Mouse (Mus musculus): ENCODE data around the gene Kri1. TPM values are rescaled to one million over a fixed set of nuclear protein-coding genes. Genes with fewer than 3 reads are reported as not detected.
"Not testable (repeated sequence)": the region's sequence is repeated elsewhere in the genome, so short reads cannot be mapped to it uniquely, and the experiment has no call there.

The Kri1 gene
- total and polyA plus RNA-seq, 2 experiments from 2014 or later = 10.9 to 15.3 TPM

DNA sequence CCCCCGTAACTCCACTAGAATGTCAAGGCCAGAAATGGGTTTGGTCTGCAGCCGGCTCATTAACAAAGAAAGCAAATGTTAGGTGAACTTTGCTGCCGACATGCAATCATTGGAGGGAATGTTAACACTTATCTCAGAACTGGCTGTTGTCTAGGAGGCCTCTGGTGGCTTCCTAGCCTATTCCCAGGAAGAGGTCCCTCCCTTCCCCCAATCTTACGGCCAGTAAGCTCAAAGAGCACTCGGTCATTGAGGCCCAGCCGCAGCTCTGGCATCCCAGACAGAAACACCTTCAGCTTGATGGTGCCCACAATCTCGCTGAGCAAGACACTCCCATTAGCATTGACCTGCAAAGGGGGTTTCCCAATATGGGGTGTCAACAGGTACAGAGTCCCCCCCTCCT lies 17.3 kb upstream of the Kri1 start:
- DNase-seq (ENCODE audit: low spot score) = no peak
- Histone ChIP-seq H3K9ac (replicated peaks; ENCODE audit: low read length) (no peak overlapping the region), H3K4me3 (ENCODE audit: low read length) (no peak overlapping the region), H3K4me2 (ENCODE audit: low read depth, low read length) (no peak overlapping the region), H3K27ac (no peak overlapping the region), H3K36me3 (ENCODE audit: insufficient read depth, low read length) (no peaks in the 10 kb centered on the region), H3K9me3 (ENCODE audit: low read length) (no peaks in the 10 kb centered on the region), H3K4me1 (ENCODE audit: insufficient read depth, low read length) (no peaks in the 10 kb centered on the region), H3K27me3 (ENCODE audit: insufficient read depth, low read length) (no peaks in the 10 kb centered on the region)
- ATAC-seq = no peak
- 88% methylated on average over 7 of the region's 7 CpGs for WGBS
- no peak for TF ChIP-seq CTCF (IDR thresholded peaks at IDR 0.05; ENCODE audit: low read depth)

DNA sequence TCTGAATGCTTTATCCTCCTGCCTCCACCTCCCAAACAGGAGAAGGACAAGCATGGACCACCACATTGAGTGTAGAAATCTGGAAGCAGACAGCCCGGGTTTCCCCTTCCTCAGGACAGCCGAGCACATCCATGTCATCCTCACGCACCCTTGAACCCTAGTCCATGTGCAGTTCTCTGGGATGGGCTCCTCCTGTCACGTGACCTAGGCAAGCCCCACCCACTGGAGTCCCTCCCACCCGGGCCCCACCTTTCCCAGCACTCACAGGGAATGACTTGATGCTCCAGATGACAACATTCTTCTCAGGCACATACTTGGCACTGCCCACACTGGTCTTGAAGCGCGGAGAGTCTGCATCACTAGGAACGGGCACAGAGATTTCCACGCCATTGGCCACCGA lies 11.2 kb upstream of the Kri1 start:
- Histone ChIP-seq H3K27ac (no peak overlapping the region), H3K9ac (replicated peaks; ENCODE audit: low read length) (no peak overlapping the region), H3K36me3 (ENCODE audit: insufficient read depth, low read length) (no peaks in the 10 kb centered on the region), H3K27me3 (ENCODE audit: insufficient read depth, low read length) (no peaks in the 10 kb centered on the region), H3K4me3 (ENCODE audit: low read length) (no peak overlapping the region), H3K4me2 (ENCODE audit: low read depth, low read length) (no peak overlapping the region), H3K4me1 (ENCODE audit: insufficient read depth, low read length) (no peaks in the 10 kb centered on the region), H3K9me3 (ENCODE audit: low read length) (no peaks in the 10 kb centered on the region)
- no peak for DNase-seq (ENCODE audit: low spot score)
- WGBS = 84% methylated on average over 10 of the region's 10 CpGs
- no peak for TF ChIP-seq CTCF (IDR thresholded peaks at IDR 0.05; ENCODE audit: low read depth)
- ATAC-seq = no peak

DNA sequence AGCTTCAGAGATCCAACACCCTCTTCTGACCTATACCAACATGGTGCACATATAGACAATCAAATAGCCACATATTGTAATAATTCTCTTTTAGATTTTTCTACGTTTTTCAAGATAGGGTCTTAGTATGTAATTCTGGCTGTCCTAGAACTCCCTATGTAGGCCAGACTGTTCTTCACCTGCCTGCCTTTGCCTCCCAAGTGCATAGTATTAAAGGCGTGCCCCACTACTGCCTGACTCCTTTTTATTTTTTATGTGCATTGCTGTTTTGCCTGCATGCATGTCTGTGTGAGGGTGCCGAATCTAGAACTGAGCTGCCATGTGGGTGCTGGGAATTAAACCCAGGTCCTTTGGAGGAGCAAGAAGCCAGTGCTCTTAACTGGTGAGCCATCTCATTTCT lies 4.5 kb upstream of the Kri1 start:
- Histone ChIP-seq H3K27ac (no peak overlapping the region), H3K9me3 (ENCODE audit: low read length) (no peaks in the 10 kb centered on the region), H3K4me2 (ENCODE audit: low read depth, low read length) (no peak overlapping the region), H3K27me3 (ENCODE audit: insufficient read depth, low read length) (no peaks in the 10 kb centered on the region), H3K4me3 (ENCODE audit: low read length) (no peak overlapping the region), H3K36me3 (ENCODE audit: insufficient read depth, low read length) (no peaks in the 10 kb centered on the region), H3K4me1 (ENCODE audit: insufficient read depth, low read length) (peaks cover 10% of the 10 kb centered on the region; the same call in 1 of the 2 replicates), H3K9ac (replicated peaks; ENCODE audit: low read length) (no peak overlapping the region)
- DNase-seq (ENCODE audit: low spot score) (no peak), ATAC-seq (no peak)
- TF ChIP-seq CTCF (IDR thresholded peaks at IDR 0.05; ENCODE audit: low read depth) = no peak
- WGBS = 97% methylated on average over 3 of the region's 3 CpGs

DNA sequence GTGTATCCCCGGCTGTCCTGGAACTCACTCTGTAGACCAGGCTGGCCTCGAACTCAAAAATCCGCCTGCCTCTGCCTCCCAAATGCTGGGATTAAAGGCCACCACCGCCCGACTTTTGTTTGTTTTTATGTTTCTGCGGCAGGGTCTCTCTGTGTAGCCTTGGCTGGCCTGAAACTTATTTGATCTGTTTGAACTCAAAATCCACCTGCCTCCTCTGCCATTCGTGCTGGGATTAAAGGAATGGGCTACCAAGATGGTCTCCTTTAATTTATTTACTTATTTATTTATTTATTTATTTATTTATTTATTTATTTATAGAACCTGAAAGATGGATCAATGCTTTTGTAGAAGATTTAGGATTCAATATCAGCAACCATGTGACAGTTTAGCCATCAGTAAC lies 4.1 kb upstream of the Kri1 start:
- Histone ChIP-seq H3K4me2 (ENCODE audit: low read depth, low read length) (peak overlapping the region; percentile 55), H3K4me3 (ENCODE audit: low read length) (peak overlapping the region; percentile 61), H3K4me1 (ENCODE audit: insufficient read depth, low read length) (peaks cover 13% of the 10 kb centered on the region)
- not testable (repeated sequence) for H3K36me3 ChIP-seq (ENCODE audit: insufficient read depth, low read length); H3K9ac ChIP-seq (replicated peaks; ENCODE audit: low read length); H3K27ac ChIP-seq; ATAC-seq; DNase-seq (ENCODE audit: low spot score); H3K27me3 ChIP-seq (ENCODE audit: insufficient read depth, low read length); H3K9me3 ChIP-seq (ENCODE audit: low read length)
- WGBS = 18% methylated on average over 7 of the region's 7 CpGs

DNA sequence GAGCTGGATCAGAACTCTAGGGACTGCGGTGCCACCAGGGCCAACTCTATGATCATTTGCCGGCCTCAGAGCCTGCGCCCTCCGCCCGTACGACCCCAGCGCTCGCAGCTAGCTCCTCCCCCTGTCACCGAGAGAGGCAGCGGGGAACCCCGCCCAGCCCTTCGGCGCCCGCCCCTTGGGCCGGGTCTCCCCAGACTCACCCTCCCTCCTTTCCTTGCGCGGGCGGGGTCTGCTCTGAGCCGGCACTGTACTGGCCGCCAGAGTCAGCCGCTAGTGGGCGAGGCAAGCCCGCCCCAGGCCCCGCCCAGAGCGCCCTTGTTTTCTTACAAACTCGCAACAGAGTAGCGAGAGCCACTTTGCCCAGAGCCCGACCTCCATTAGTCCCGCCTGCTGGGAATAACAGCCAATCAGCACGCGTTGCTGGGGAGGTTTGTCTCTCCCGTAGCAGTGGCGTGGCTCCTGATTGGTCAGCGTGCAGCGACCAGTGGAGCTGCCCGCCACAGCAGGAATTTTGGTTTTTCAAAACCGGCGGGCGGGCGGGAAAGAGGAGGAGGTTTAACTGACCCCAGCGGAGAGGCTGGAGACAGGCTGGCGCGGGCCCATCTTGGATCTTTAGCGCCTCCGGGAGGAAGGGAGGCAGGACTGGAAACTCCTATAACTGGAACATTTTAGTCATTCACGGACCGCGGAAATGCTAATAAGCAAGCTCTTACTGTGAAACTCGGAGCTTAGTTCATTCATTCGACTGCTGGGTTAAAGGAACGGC lies 3.4 kb upstream of the Kri1 start, which contains the start of gene Cdkn2d:
Cdkn2d (minus strand) TSS at position 386 of the 766 bp plus-strand sequence.
- H3K9ac ChIP-seq (replicated peaks; ENCODE audit: low read length) = peak within 1 kb of the TSS; percentile 75
- no peaks in the 10 kb centered on the region for H3K27me3 ChIP-seq (ENCODE audit: insufficient read depth, low read length)
- TF ChIP-seq CTCF (IDR thresholded peaks at IDR 0.05; ENCODE audit: low read depth) = peak; percentile 31
- ATAC-seq = peak; percentile 97
- peak within 1 kb of the TSS; percentile 61 for H3K4me3 ChIP-seq (ENCODE audit: low read length)
- under 1% methylated on average over 50 of the region's 51 CpGs for WGBS
- H3K27ac ChIP-seq = peak within 1 kb of the TSS; percentile 85
- H3K36me3 ChIP-seq (ENCODE audit: insufficient read depth, low read length) = no peaks in the 10 kb centered on the region
- peaks cover 18% of the 10 kb centered on the region for H3K4me1 ChIP-seq (ENCODE audit: insufficient read depth, low read length)
- H3K9me3 ChIP-seq (ENCODE audit: low read length) = no peaks in the 10 kb centered on the region
- DNase-seq (ENCODE audit: low spot score) = peak; percentile 100
- peak within 1 kb of the TSS; percentile 85 for H3K4me2 ChIP-seq (ENCODE audit: low read depth, low read length)

DNA sequence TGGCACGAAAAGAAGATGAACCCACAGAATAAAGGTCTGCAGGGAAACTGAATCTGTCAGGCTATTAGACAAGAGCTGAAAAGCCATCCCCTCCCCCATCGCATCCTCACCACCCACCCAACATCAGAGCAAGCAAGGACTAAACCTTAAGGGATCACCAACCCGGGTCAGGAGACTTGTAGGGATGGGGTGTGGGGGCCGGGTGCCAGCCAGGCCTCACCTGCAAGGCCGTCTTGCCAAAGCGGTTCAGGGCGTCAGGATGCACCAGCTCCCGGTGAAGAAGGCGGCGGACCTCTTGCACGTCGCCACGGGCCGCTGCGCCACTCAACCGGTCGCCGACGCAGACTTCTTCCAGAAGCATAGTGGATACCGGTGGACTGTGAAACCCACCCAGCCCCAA lies 2.8 kb upstream of the Kri1 start:
- Histone ChIP-seq H3K27ac (peak overlapping the region; percentile 85), H3K9me3 (ENCODE audit: low read length) (no peaks in the 10 kb centered on the region), H3K4me2 (ENCODE audit: low read depth, low read length) (peak overlapping the region; percentile 85), H3K4me3 (ENCODE audit: low read length) (peak overlapping the region; percentile 61), H3K27me3 (ENCODE audit: insufficient read depth, low read length) (no peaks in the 10 kb centered on the region), H3K4me1 (ENCODE audit: insufficient read depth, low read length) (peaks cover 18% of the 10 kb centered on the region), H3K9ac (replicated peaks; ENCODE audit: low read length) (peak overlapping the region; percentile 75), H3K36me3 (ENCODE audit: insufficient read depth, low read length) (no peaks in the 10 kb centered on the region)
- peak; percentile 45 for DNase-seq (ENCODE audit: low spot score)
- no peak for TF ChIP-seq CTCF (IDR thresholded peaks at IDR 0.05; ENCODE audit: low read depth)
- ATAC-seq = no peak
- WGBS = 0% methylated on average over 20 of the region's 20 CpGs

DNA sequence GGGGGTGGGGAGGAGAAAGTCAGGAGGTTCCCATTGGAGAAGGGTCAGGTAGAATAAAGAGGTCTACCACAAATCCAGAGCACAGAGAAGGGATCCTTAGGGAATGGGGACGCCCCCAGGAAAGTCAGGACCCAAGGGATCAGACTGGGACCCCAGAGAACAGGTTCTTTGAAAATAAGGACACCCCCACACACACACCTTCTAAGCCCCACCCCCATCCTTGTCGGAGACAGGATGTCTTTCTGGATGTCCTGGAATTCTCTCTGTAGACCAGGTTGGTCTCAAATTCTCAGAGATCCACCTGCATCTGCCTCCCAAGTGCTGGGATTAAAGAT lies 1.5 kb upstream of the Kri1 start:
- WGBS = 90% methylated on average over 2 of the region's 2 CpGs
- H3K4me1 ChIP-seq (ENCODE audit: insufficient read depth, low read length) = peaks cover 18% of the 10 kb centered on the region
- H3K9ac ChIP-seq (replicated peaks; ENCODE audit: low read length) = no peak overlapping the region
- H3K27me3 ChIP-seq (ENCODE audit: insufficient read depth, low read length) = no peaks in the 10 kb centered on the region
- DNase-seq (ENCODE audit: low spot score) = no peak
- TF ChIP-seq CTCF (IDR thresholded peaks at IDR 0.05; ENCODE audit: low read depth) = no peak
- peak overlapping the region; percentile 85; the same call in 1 of the 2 replicates for H3K4me2 ChIP-seq (ENCODE audit: low read depth, low read length)
- peaks cover under 1% of the 10 kb centered on the region; the same call in 1 of the 2 replicates for H3K36me3 ChIP-seq (ENCODE audit: insufficient read depth, low read length)
- H3K9me3 ChIP-seq (ENCODE audit: low read length) = no peaks in the 10 kb centered on the region
- H3K27ac ChIP-seq = no peak overlapping the region
- no peak for ATAC-seq
- no peak overlapping the region for H3K4me3 ChIP-seq (ENCODE audit: low read length)
